Comparison of ENCODE assay signal across 8 mouse cellular contexts in genomic region chr9:56868292-56868691, GRCm38 (mm10). TPM values are rescaled to one million over a fixed set of nuclear protein-coding genes. Genes with fewer than 3 reads are reported as not detected.
A peak's percentile ranks its signal among the peaks of the same experiment; 100 is the strongest.
DNase-seq lines count a peak whose midpoint lies in the region; ATAC-seq lines count a peak whose summit lies in the region.

No protein-coding gene starts in this region.

- no peak overlapping the region for H3K4me3 ChIP-seq in forebrain, embryonic 15.5 days

- 29% methylated on average over 6 of the region's 6 CpGs for WGBS in forebrain, embryonic 15.5 days

- H3K4me2 ChIP-seq in forebrain, embryonic 15.5 days (replicated peaks), result no peak overlapping the region

- H3K4me1 ChIP-seq in forebrain, embryonic 15.5 days, result peaks cover 32% of the 10 kb centered on the region

- peak; percentile 71 for DNase-seq in layer of hippocampus, adult 11-12 months (ENCODE audit: low spot score)
- no peak for DNase-seq in layer of hippocampus, adult 9-10 months (ENCODE audit: low spot score)
- peak; percentile 74 for DNase-seq in kidney, postnatal 14 days
- peak; percentile 36 for DNase-seq in lung, postnatal 25 days (ENCODE audit: low spot score)
- DNase-seq in testis, postnatal 10 days (ENCODE audit: low spot score), result peak; percentile 85
- no peak for DNase-seq in spleen, adult 18-20 months
- no peak for DNase-seq in cerebellum, adult 18-20 months

- no peak overlapping the region for H3K9ac ChIP-seq in forebrain, embryonic 15.5 days (replicated peaks)

- H3K27ac ChIP-seq in forebrain, embryonic 15.5 days (replicated peaks), result peak overlapping the region; percentile 58

- peaks cover 14% of the 10 kb centered on the region; the same call in 1 of the 2 replicates for H3K27me3 ChIP-seq in forebrain, embryonic 15.5 days

- no peaks in the 10 kb centered on the region for H3K36me3 ChIP-seq in forebrain, embryonic 15.5 days

- H3K9me3 ChIP-seq in forebrain, embryonic 15.5 days, result no peaks in the 10 kb centered on the region

- peak; percentile 90 for ATAC-seq in forebrain, embryonic 15.5 days (replicated peaks)

RNA-seq across cellular contexts. Expression of gene Cspg4, which starts 3.5 kb away (rescaled TPM):
- 5.1 and 6.0 TPM in 2 replicates for polyA plus RNA-seq in forebrain, embryonic 15.5 days (2015; fragmentation: Nextera tagmentation; extraction: Ambion mirVana)

RNA-seq across cellular contexts. Expression of gene Odf3l1, which starts 3.8 kb away (rescaled TPM):
- not detected in 2 replicates for polyA plus RNA-seq in forebrain, embryonic 15.5 days (2015; fragmentation: Nextera tagmentation; extraction: Ambion mirVana)

RNA-seq across cellular contexts. Expression of gene Snx33, which starts 59.9 kb away (rescaled TPM):
- polyA plus RNA-seq in forebrain, embryonic 15.5 days (2015; fragmentation: Nextera tagmentation; extraction: Ambion mirVana), result 2.5 and 3.2 TPM in 2 replicates

Comparison
In these comparisons a context has a peak if more than half of its experiments do, and no peak if none do; other contexts are left out.
1. DNase-seq: peak in layer of hippocampus, adult 11-12 months (single experiment), kidney, postnatal 14 days (single experiment), lung, postnatal 25 days (single experiment) and testis, postnatal 10 days (single experiment); none in layer of hippocampus, adult 9-10 months (single experiment), spleen, adult 18-20 months (0 of 2) and cerebellum, adult 18-20 months (0 of 2).